Mouse (Mus musculus): ENCODE results near the gene Mtmr1.

DNA sequence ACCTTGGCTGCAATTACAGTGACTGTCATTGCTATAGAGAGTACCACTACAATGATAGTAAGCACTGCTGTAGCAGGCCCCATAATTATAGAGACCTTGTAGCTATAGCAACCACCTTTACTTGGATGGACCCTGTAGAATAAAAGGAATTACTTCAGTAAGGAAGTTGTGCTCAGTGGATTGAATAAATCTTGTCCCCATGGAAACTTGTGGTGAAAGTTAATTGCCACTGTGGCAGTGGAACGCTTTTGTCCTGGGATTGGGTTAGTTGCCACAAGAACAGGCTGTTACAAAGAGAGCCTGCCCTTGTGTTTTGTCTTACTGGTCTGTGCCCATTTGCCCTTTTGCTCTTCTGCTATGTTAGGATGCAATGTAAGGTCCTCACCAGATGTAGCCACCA lies 69.9 kb downstream of the Mtmr1 start:
- no peak for TF ChIP-seq POLR2A (IDR thresholded peaks at IDR 0.05; ENCODE audit: borderline replicate concordance, control insufficient read depth, low read depth, low read length)
- TF ChIP-seq CTCF (IDR thresholded peaks at IDR 0.05; ENCODE audit: control insufficient read depth, insufficient read depth, low read length) = no peak

Measured in bone marrow, adult 2 months (tissue).